Mouse (Mus musculus) kidney, adult 2 months (tissue): ENCODE data around the gene Rgs14.

Source experiments
- CTCF ChIP-seq: fragments of 200-500 bp; conservative IDR thresholded peaks from 2 replicates; pipeline ENCODE4 v1.5.1; 2011; ENCODE audit warnings: low read depth, mild to moderate bottlenecking, control low read depth, low read length, moderate library complexity, mixed read lengths; ENCODE audit not compliant: insufficient read depth, insufficient read length
- POLR2A ChIP-seq: fragments of 200-500 bp; IDR thresholded peaks from one replicate; pipeline ENCODE4 v1.6.1; 2011; ENCODE audit warnings: low read depth, low read length, control low read depth

GRCm38 (mm10) chr13:55330567-55331400 is 38.7 kb upstream of the Rgs14 start:
- TF ChIP-seq CTCF, result no peak
- no peak for TF ChIP-seq POLR2A
